In the genomic region with DNA sequence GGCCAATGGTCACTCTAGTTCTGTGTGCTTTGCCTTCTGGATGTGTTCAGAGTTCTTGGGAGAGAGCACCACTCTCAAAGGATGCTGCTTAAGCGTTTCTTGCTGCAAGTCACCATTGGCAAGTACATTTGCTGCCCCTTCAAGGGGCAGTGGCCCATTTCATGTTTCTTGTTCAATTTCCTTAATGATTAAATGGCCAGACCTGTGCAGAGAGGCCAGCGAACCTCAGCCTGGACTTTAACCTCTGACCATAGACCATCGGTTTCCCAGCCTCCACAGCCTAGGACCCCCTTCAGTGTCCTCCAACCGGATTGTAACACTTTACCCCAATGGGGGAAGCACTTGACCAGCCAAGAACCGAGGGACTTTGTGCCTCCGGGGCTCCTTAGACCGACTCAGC, we compare ENCODE assay signal across 23 mouse cellular contexts.
"Had no signal": no experiment of that assay in that cellular context is flagged by ENCODE, and none has a peak within 500 bp of the region (broad histone marks: within the 10 kb centered on the region; RNA-seq: fewer than 3 reads in every experiment).

No protein-coding gene starts in this region.

- H3K4me2 ChIP-seq: heart, embryonic 11.5 days; heart, embryonic 13.5 days; heart, embryonic 15.5 days; hindbrain, embryonic 13.5 days; hindbrain, embryonic 15.5 days; kidney, embryonic 15.5 days; limb, embryonic 13.5 days; limb, embryonic 15.5 days; liver, embryonic 12.5 days had no signal

- H3K9ac ChIP-seq: forebrain, postnatal 0 days; heart, embryonic 13.5 days; heart, embryonic 15.5 days; hindbrain, embryonic 13.5 days; hindbrain, embryonic 15.5 days; kidney, embryonic 15.5 days; limb, embryonic 13.5 days; limb, embryonic 15.5 days; liver, embryonic 12.5 days; liver, embryonic 14.5 days had no signal

- H3K9me3 ChIP-seq: heart, embryonic 13.5 days; heart, embryonic 15.5 days; hindbrain, embryonic 13.5 days; hindbrain, embryonic 15.5 days; kidney, embryonic 15.5 days; limb, embryonic 13.5 days; limb, embryonic 15.5 days; liver, embryonic 12.5 days had no signal

- ATAC-seq: forebrain, postnatal 0 days; hindbrain, postnatal 0 days; intestine, embryonic 16.5 days; liver, embryonic 12.5 days had no signal

- H3K36me3 ChIP-seq: heart, embryonic 13.5 days; heart, embryonic 15.5 days; hindbrain, embryonic 13.5 days; hindbrain, embryonic 15.5 days; kidney, embryonic 15.5 days; limb, embryonic 13.5 days; limb, embryonic 15.5 days; liver, embryonic 12.5 days had no signal

- H3K4me3 ChIP-seq: heart, adult 2 months; heart, embryonic 13.5 days; heart, embryonic 15.5 days; hindbrain, embryonic 13.5 days; hindbrain, embryonic 15.5 days; kidney, embryonic 15.5 days; limb, embryonic 13.5 days; limb, embryonic 15.5 days; liver, embryonic 12.5 days had no signal

- DNase-seq: forebrain, postnatal 0 days; gastrocnemius, postnatal 14 days; gastrocnemius, postnatal 36 days; heart, adult 11 months; heart, adult 2 months; heart, postnatal 14 days; heart, postnatal 36 days; kidney, postnatal 10 days; layer of hippocampus, adult 9-11 months; layer of hippocampus, postnatal 36 days; left cerebral cortex, postnatal 4 days had no signal

- H3K27ac ChIP-seq: heart, adult 2 months; heart, embryonic 13.5 days; heart, embryonic 15.5 days; hindbrain, embryonic 13.5 days; hindbrain, embryonic 15.5 days; hindbrain, postnatal 0 days; kidney, embryonic 15.5 days; limb, embryonic 13.5 days; limb, embryonic 15.5 days; liver, embryonic 12.5 days; liver, embryonic 14.5 days had no signal

- H3K4me1 ChIP-seq: heart, embryonic 13.5 days; heart, embryonic 15.5 days; hindbrain, embryonic 13.5 days; hindbrain, embryonic 15.5 days; kidney, embryonic 15.5 days; limb, embryonic 13.5 days; limb, embryonic 15.5 days; liver, embryonic 12.5 days had no signal

- H3K27me3 ChIP-seq: heart, embryonic 13.5 days; heart, embryonic 15.5 days; hindbrain, embryonic 13.5 days; hindbrain, embryonic 15.5 days; kidney, embryonic 15.5 days; limb, embryonic 13.5 days; limb, embryonic 15.5 days; liver, embryonic 12.5 days had no signal
